Mouse (Mus musculus) 3T3-L1 (cell line): ENCODE measurements around the gene Samsn1.
"Not testable (repeated sequence)": the region's sequence is repeated elsewhere in the genome, so short reads cannot be mapped to it uniquely, and the experiment has no call there.

Experiments used
- DNase-seq: peaks from one replicate; pipeline ENCODE4 v3.0.0-alpha.2; 2015; ENCODE audit warnings: low read depth, low spot score

Gene Samsn1

DNA sequence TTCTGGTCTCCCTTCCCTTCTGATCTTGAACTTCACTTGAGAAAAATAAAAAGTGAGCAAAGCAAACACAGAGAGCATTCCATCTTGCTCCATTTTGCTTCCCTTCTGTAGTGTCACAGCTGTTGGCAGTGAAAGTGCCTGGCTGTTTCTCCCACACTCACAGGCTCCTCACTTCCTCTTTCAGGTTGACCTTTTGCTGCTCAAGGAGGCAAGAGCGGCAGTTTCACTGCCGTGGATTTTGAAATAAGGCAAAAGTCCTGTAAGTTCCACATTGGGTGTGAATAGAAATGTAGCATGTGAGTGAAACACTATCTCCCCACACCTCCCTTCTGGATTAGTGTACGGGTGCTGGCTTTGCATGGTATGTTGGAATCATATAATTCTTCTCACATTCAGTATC, 144.9 kb downstream of the Samsn1 start:
- peak; percentile 52 for DNase-seq

DNA sequence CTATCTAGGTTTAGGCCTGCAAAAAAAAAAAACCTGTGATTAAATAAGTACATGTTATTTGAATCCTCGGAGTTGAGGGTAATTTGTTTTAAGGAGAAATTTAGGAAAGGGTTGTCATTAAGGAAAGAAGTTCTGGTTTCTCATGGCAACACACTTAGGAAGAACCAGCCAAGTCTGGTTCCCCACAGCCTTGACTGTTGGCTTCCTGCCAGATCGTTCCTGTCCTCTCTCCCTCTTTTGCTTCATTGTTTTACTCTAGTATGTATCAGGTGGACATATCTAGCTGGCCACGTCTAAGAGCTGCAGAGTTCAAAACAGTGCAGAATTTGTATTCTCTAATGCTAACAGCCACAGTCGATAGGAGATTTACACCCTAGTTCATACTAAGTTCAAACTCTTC, 146.2 kb downstream of the Samsn1 start:
- DNase-seq, result no peak

DNA sequence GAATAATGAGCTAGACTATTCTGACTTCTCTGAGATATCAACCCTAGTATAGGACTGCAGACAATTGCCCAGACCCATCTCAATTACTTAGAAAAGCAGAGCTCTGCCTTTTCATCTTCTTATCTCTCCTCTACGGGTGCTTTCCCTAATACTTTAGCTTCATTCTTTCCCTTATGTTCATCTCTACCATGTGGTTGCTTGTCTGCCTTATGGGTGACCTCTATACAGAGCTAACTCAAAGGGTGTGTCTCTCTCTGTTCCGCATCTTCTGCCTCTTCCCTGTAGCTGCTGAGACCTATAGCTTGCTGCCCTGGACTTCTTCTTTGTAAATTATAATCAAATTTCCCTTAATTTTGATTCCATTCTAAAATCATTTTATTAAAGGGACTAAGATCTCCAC, 147.6 kb downstream of the Samsn1 start:
- no peak for DNase-seq

DNA sequence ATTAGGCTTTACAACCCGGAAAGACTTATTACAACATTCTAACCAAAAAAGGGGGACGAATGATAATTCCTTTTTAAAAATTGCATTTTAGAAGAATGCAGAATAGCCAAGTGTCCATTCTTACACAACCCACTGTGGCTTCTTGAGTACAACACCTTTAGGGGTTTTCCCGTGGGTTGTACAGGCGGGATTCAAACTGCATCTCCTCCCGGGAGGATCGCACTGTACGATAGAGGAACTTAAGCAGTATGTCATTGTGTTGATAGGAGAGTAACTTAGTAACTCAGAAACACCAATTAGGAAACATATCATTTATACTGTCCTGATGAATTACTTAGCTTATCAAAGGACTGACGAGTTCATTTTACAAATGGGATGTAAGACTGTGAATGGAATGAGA, 149.8 kb downstream of the Samsn1 start:
- DNase-seq, result no peak

DNA sequence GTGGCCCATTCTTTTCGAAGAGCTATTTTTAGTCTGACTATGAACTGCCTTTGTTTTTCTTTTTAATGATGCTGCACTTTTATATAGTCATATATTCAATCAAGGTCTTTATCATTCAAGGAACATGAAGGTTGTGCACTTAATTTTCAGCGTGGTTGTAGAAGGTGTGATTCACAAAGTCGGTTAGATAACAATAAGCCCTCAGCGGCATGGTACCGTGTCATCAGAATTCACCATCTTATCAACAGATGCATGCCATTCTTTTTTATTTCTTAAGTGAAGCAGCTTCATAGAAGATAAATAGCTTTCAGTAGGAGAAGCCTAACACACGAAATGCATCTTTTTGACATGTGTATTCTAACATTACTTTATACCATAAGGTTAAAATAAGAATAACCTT, 154.7 kb downstream of the Samsn1 start:
- DNase-seq, result no peak

DNA sequence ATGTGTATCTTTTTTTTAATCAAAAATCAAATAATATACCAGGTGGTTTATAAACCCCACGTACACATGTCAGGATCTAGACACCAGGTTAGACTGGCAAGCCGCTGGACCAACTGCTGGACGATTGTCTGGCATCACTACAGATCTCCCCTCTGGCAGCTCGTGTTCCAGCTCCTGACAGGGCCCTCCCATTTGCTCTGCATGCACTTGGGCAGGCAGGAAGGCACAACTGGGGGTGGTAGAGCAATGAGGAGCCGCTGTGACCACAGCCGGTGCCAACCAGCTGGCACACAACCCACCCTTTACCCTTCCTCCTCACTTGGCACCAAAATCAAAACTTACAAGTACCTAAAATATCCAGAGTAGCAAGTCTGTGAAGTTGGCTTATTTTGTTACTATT, 156.6 kb downstream of the Samsn1 start:
- DNase-seq, result no peak

DNA sequence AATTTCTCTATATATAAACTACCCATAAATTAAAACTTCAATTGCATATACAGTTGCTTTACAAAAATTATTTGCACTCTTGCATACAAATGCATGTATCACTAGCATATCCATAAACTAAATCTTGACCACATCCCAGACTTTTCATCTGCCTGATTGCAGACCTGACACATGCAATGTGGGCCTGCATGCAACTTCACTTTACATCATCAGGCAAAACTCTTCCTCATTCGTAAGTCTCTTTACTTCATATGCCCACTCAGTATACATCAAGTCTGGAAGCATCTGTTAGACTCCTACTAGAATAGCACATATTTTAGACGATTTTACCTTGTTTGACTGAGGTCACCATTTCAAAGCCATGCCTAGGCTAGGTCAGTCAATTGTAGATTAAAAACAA, 157.4 kb downstream of the Samsn1 start:
- DNase-seq, result no peak

DNA sequence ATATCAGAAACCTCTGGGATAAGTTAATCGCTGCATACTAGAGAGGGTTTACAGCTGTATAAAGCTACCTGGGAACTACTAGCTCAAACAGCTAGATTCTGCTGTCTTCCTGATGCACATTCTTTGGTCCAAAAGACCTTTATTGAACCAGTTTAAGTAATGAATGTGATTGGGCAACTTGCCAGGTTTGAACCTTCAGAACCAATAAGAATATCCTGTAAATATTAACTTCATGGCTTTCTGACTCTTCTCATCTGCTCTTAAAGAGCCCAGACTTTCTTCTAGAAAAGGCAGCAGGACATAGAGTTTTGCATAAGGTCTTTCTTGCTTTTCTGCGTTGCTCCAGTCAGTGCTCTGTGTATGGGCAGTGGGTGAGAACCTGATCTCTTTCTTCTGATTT, 165.7 kb downstream of the Samsn1 start:
- no peak for DNase-seq

DNA sequence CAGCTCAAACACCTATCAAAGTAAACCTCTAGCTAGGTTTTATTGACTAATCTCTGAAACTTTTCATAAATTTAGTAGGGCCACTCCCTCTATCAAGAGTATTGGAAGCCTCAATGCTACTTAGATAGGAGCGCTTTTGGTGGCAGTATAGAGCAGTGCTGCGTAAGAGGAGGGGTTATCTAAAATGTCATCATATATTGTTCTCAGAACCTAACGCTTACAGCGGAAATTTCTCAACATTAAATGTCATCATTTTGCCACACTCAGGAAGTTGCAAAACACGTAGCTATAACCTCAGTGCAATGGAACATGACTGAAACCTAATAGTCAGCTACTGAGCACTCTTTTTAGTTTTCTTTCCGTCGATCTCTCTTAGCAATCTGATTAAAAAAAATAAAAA, 166.7 kb downstream of the Samsn1 start:
- no peak for DNase-seq

DNA sequence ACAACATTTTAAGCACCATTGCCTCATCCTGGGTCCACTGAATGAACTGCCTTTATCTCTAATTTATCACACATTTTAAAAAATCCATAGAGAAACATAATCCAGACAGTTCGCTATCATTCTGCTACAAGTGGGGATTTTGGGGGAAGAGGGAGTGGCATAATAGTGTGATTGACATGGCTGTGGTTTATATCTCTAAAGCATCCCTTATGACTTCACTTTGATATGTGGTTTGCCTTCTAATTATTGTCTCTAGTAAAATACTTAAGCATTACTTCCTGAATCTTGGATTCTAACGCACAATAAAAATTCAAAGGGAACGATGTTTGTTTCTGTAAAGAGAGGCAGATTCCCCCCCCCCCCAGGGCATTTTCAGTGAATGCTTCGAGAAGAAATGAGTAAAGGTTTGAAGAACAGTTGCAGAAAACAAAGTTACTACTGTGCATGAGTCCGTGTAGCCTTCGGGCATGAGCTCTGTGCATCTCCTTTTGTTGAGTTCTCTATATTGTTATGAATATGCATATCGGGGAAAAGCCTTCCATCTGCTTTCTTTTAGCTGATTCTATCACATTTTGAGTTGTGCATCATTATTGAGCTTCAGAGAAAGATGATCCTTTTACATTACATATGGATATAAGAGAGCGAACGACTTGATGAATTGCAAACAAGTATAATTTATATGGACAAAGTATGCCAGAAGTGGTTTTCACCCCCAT, 168.4 kb downstream of the Samsn1 start:
- no peak for DNase-seq

DNA sequence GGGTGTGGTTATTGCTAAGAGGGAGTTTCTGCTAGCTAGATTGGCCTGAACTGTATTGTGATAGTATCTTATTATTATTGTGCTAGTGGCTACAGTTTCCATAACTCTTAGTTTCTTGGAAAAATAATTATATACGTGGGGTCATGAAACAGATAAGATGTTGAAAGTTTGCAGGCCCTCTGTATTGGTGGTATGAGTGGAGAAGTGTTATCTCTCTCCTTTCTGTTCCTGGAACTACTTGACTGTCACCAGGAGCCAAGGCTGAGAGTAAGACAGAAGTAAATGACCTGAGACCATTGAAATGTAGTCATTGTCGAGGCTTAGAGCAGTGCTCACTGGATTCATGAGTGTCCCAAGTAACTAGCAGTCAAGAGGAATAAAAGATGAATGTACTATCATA, 169.6 kb downstream of the Samsn1 start:
- no peak for DNase-seq

DNA sequence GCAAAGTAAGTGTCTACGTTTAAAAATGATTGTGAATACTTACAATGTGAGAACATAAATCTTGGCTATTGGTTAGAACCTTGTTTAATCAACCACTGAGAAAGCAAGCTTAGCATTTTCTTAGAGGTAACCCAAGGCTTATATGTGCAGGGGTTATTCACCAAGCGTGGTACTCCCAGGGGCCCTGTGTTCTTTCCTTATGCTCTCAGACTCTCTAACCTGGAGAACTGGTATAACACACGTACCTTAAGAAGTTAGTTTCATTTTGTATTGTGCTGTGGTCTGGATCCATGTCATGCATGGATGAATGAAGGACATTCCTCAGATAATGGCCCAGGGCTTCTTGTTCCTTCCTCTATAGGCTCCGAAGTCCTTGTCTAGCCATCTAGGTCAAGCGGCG, 173.0 kb downstream of the Samsn1 start:
- DNase-seq, result no peak

DNA sequence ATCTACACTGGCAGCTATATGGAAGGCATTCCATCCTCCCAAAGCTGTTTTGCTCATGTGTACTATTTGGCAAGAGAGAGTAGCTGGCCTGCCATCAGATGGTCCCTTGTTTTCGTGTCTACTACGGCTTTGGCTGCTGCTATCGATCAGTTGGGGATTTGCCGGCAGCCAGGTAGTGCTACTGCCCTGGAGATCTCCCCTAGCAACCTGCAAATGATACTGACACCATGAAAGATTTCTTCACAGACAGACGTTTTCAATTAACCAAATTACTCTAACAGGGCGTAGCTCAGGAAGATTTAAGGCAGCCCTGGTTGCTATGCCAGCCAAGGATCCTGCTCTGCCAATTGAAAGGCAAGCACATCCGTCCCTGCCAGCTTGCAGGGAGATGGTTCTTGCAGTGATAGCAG, 178.4 kb downstream of the Samsn1 start:
- no peak for DNase-seq

DNA sequence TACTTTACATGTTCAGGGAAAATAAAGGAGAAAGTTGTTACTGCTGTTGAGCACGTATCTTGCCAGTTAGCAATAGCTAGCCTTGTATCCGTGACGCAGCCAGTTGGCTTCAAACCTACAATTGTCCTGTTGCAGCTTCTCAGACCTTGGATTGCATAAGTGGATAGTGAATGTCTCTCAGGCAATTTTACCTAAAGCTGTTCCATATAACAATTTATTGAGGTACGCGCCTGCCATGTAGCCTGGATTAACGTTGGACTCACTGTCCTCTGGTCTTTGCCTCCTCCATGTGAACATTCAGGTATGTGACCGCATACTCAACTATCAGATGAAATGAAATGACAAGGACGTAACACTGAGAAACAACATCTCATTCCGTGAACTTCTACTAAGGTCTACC, 179.1 kb downstream of the Samsn1 start:
- no peak for DNase-seq

DNA sequence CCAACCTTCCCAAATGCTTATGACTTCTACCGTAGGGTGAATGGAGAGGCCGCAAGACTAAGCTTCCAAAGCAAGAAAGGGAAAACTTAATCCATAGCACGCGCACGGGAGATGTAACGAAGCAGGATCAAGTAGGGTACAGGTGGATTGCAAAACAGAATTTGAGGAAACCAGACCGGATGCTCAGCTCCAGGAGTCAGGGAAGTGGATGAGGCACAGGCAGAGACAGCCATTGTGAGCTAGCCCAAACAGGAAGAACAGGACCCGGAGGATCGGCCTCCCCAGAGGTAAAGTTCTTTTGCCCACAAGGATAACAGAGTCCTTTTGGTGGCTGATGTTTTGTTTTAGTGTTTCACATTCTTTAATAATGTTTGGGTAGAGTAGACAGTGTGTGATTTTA, 179.5 kb downstream of the Samsn1 start:
- DNase-seq, result no peak

DNA sequence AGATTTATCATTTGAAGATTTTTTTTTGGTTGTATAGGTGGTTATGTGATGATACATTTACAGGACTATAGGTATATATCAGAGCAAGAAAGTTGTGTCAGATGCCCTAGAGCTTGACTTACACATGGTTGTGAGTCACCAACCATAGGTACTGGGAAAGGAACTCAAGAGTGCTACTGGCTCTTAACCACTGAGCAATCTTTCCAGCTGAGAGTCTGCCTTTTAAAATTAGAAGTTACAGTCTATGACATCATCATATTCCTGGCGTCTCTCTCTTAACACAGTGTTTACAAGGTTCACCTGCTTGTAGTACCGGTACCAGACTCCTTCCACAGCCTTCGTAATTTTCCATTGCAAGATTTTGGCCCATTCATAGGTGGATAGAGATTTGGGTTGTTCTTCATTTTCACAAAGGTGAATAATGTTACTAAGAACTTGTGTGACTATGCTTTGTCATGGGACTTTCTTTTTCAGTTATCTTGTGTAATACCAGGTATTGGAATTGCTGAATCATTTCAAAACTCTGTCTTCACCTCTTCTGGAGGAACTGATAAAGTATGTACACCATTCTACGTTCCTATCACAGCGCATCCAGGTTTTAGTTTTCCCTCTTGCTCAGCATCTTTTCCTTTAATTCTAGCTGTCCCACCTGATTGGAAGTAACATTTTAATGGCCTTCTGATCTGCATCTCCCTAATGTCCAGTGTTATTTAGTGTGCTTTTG, 184.2 kb downstream of the Samsn1 start:
- DNase-seq, result no peak

DNA sequence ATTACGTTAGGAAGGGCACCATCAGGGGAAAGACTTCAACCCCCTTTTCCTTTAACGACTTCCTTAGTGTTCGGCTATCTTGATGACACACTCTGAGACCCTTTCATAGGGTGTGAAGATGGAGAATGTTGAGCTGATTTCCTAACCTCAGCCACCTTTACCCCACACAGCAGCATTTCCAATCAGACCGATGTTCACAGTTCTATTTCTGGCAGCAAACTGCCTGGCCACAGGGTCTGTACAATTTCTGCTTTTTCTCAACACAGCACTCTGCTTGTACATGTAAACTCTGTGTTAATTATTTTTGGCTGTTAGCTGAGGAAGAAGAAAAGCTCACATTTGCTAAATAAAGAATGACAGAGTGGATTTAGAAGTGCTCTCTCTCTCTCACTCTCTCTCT, 190.7 kb downstream of the Samsn1 start:
- no peak for DNase-seq

DNA sequence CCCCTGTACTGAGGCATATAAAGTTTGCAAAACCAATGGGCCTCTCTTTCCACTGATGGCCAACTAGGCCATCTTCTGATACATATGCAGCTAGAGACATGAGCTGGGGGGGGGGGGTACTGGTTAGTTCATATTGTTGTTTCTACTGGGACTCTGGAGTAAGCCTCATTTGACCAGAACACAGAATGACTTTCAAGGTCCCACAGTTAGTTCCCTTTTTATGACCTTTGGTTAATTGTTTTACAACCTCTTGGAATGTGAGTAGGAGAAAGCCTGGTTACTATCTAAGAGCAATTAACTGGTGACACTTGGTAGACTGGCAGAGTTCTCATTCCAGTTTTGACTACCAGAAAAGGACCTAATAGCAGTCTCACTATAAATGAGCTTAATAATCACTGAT, 195.1 kb downstream of the Samsn1 start:
- DNase-seq, result not testable (repeated sequence)

DNA sequence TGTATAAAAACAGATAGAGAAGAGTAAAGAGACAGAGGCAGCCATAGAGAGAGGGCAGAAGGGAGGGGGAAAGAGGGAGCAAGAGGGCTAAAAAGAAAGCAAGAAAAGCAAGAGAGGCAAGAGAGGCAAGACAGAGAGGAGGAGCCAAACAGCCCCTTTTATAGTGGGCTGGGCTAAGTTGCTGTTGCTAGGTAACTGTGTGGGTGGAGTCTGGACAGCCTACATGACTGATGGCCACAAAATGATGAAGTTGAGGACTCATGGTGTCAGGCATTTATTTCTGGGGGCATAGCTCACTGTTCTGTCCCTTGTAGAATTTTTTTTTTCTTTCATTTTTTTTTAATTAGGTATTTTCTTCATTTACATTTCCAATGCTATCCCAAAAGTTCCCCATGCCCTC, 195.6 kb downstream of the Samsn1 start:
- DNase-seq, result no peak

DNA sequence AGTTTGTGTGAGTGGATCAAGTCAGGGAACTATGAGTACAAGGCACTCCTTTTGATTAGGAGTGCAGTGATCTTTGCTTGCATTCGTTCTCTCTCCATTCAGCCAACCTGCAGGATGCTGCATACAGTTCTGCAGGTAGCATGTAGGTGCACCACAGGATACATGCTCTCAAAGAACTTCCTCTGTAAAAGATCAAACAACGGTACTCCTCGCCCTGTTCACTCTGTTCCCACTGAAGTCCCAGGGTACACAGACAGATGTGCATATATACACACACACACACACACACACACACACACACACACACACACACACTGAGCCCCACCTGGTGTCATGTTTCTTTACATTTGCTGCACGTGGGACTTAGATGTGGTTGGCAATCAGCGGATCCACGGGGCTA, 198.9 kb downstream of the Samsn1 start:
- DNase-seq, result no peak

DNA sequence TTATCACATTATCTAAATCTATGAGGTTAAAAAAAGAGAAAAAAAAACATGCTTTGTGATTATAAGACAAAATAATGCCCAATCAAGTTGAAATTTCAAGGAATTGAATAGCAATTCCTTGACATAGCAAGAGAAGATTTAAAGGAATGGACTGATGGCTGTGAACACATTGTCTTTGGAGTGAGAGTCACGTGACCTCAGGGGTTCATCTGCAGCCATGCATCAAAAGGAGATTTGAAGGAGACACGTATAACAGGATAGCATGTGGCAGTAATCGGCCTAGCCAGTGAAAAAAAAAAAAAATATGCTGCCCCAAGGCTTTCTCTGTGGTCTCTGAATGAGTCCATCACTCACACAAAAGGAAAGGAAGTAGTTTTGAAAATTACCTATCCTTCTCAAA, 201.1 kb downstream of the Samsn1 start:
- DNase-seq, result no peak
